Mouse (Mus musculus): ENCODE results near the gene Snai1.

Gene Snai1

DNA sequence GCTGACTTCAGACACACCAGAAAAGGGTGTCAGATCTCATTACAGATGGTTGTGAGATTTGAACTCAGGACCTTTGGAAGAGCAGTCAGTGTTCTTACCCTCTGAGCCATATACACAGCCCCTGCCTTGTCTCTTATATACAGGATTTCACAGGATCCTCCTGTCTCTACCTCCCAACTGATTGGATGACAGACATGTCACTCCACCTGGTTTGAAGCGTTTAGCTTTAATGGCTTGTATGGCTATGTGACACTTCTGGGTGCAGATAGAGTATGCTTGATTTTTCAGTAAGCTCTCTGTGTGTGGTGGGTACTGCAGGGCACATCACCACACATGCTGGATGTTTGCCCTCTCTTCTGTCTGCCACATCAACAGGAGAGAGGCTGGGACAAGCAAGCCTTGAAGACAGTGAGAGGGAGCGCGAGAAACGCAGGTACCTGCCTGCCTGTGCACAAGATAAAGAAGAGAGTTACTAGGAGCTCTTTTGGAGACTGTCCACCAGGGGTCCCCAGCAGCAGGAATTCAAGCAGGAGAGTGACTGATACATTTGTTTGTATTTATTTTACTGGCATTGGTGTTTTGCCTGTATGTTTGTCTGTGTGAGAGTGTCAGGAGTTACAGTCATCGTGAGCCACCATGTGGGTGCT is 18.3 kb upstream of the Snai1 start:
- DNase-seq (ENCODE audit: low read depth, low spot score) = peak; percentile 52

DNA sequence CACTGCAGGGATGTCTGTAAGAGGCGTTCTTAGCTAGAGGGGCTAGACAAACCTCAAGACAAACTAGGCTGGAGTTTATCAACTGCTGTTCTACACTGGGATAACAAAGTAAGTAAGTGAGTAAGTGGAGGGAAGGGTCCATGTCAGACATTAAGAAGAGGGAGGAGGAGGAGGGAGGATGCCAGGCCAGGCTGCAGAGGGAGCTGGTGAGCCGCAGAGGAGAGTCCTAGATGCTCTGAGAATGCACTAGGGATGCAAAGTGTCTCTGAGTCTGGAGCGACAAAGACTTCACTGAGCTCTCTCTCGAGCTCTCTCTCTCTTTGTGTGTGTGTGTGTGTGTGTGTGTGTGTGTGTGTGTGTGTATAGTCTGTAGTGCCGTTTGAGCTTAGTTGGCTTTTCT is 9.7 kb upstream of the Snai1 start:
- DNase-seq (ENCODE audit: low read depth, low spot score) = peak; percentile 43

DNA sequence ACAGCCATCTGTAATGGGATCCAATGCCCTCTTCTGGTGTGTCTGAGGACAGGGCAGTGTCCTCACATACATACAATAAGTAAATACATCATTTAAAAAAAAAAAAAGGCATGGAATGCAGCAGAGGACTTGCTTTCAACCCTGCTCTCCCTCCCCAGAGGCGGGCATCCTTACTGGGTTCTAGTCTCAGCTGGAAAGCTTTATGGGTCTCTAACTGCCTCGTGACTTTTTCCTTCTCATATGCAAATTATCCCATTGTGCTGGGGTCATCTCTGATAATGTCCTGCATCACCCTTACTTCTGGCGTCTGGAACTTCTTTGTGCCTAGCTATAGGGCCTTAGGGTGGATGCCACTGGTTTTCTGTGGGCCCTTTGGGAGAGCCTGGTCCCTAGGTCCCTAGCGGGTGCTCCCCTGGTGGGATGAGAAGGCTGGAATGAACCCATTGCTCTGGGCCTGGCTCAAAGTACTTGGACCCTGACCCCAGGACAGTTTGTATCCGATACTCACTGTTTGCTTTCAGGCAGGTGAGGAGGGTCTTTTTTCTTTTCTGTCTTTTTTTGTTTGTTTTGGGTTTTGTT is 8.0 kb upstream of the Snai1 start:
- no peak for DNase-seq (ENCODE audit: low read depth, low spot score)

DNA sequence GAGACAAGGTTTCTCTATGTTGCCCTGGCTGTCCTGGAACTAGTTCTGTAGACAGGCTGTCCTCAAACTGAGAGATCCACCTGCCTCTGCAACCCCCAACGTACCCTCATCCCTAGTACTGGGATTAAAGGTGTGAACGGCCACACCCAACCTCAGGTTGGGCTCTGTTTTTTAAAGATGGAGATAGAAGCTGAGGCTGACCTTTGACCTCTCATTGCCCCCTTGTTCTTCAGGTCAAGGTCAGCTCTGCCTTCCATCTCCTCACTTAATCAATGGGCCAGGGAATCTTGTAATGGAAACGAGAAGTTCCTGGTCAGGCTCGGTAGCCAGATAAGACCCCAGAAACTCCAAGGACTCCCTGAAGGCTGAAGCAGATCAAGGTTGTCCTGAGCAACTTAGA is 7.5 kb upstream of the Snai1 start:
- DNase-seq (ENCODE audit: low read depth, low spot score) = no peak

DNA sequence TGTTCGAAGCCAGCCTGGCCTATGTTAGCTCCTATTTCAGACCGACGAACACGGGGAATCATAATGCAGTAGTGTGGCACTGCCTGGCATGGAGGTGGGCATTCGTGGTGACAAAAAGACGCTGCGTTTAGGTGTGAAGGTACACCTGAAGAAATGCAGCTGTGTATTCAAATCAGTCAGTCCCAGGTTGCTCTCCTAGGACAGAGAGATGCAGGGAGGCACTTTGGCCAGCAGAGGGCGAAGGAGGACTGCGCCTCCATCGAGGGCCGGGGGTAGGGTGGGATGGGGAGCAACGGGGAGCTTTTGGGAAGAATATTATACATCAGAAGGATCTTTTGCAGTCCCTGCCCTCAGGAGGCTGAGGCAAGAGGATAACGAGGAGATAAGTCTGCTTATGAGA is 5.9 kb upstream of the Snai1 start:
- peak; percentile 58 for DNase-seq (ENCODE audit: low read depth, low spot score)

DNA sequence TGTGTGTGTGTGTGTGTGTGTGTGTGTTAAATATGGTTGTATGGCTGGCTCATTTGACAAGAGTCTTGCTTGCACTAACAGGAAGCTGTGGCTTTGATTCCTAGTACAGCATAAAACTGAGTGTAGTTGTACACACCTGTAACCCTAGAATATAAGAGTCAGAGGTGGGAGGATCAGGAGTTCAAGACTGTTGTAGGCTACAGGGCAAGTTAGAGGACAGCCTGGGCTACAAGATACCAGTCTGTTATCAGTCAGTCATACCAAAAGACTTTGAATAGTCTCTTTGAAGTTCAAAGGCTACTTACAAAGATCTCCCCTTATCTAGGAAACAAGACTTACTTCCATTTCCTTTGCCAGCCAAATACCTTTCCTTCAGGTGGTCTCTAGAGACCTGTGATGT is 4.1 kb upstream of the Snai1 start:
- DNase-seq (ENCODE audit: low read depth, low spot score) = no peak

DNA sequence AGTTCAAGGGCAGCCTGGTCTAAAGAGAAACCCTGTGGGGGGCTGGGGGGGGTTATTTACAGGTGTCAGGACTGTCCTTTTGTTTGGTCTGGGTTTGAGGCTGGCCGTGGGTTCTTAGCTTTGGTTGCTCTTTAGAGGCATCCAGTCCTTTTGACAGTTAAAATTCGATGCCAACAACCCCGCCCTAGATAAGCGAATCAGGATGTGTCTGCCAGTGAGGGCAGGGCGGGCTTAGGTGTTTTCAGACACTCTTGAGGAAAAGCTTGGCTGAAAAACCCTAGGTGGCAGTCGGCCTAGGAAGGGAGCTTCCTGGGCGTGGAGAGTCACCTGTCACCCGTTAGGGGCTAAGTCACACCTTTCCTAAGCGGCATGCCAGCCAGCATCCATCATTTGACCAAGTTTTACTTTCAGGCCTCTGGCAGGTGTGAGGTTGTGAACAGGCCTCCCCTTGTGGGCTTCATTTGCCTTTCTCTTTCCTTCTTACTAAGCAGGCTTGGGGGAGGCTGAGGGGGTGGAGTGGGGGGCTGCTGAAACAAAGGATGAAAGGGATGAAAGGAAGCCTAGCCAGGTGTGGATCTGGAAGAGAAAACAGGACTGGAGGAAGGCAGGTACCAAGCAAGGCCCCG is 1.6 kb upstream of the Snai1 start:
- peak; percentile 57 for DNase-seq (ENCODE audit: low read depth, low spot score)

DNA sequence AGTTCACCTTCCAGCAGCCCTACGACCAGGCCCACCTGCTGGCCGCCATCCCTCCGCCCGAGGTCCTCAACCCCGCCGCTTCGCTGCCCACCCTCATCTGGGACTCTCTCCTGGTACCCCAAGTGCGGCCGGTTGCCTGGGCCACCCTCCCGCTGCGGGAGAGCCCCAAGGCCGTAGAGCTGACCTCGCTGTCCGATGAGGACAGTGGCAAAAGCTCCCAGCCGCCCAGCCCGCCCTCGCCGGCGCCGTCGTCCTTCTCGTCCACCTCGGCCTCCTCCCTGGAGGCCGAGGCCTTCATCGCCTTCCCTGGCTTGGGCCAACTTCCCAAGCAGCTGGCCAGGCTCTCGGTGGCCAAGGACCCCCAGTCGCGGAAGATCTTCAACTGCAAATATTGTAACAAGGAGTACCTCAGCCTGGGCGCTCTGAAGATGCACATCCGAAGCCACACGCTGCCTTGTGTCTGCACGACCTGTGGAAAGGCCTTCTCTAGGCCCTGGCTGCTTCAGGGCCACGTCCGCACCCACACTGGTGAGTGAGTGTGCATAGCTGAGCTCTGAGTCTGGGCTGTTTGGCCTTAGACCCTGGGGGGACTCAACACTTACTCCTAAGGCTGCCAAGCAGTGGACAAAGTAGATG is 794 bp downstream of the Snai1 start:
- DNase-seq (ENCODE audit: low read depth, low spot score) = no peak

DNA sequence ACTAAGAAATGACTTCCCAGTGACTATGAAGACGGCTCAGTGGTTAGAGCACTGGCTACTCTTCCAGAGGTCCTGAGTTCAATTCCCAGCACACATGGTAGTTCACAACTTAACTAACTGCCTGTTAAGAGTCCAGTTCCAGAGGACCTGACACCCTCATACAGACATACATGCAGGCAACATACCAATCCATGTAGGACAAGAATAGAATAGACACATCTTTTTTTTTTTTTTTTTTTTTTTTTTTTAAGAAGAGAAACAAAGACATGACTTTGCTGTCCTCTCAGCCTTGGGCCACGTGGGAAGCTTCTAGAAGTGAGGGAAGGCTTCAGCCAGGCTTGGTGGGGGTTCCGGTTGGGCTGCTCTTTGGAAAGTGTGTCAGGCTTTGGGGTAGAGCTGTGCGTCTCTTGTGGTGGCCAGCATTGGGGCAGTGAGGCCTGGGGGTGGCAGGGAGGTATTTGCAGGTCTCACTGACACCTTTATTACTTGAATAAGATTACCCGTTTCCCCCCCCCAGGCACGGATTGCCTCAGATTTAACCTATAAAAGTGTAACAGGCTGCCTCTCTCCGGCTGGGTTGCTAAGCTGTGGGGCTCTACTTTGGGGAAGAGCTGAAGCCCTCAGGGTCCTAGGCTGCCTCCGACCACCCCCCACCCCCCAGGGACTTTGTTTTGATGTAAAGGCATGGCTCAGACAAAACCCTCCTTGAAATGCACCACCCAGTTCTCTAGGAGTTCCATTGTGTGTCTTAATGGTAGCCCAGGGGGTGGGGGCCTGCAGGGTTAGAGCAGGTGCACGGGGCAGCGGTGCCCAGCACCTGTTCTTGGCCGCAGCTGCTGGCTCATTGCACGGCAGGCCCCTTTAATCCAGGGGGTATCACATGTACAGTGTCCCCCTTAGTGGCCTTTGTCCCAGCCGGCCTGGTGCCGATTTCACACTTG is 1.8 kb downstream of the Snai1 start:
- no peak for DNase-seq (ENCODE audit: low read depth, low spot score)

DNA sequence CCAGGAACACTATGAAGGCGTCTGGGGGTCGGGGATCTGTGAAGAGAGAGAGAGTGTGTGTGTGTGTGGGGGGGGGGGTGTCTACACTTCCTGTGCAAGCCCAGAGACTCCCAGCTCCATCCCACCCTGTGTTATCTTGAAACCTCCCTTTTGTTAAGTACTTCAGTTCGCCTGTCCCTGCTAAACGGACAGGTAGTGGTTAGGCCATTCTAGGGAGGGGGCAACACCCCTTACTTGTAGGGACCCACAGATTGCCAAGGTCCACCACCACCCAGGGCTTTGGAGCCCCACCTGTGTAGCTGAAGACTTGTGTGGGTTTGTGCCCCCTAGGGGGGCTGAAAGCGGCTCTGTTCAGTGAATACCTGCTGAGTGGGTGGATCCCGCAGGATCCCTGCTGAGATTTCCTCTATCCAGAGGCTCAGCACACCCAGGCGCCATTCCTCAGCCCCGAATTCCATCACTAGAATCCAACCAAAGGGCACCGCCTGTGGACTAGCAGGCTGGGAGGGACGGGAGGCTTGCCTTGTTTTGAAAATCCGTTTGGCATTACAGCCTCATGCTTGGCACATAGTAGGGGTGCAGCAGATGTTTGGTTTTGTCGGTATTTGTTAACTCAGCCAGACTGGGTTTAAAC is 2.6 kb downstream of the Snai1 start:
- no peak for DNase-seq (ENCODE audit: low read depth, low spot score)

DNA sequence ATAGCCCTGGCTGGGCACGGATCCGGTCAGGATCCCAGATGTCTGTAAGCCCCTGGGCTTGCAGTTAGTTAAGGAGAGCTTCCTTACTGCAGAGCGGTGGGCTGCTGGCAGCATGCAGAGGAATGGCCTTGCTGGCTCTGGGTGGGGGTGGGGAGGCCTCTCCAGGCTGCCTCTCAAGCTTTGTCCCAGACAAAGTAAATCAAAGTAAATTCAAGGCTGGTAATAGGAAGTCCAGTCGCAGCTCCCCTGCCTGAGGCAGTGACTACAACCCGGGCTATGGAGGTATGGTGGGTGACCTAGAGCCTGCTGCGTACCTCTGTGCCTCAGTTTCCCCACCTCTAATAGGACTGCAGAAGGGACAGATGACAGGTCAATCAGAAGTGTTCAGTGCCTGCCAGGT is 3.3 kb downstream of the Snai1 start:
- DNase-seq (ENCODE audit: low read depth, low spot score) = no peak

DNA sequence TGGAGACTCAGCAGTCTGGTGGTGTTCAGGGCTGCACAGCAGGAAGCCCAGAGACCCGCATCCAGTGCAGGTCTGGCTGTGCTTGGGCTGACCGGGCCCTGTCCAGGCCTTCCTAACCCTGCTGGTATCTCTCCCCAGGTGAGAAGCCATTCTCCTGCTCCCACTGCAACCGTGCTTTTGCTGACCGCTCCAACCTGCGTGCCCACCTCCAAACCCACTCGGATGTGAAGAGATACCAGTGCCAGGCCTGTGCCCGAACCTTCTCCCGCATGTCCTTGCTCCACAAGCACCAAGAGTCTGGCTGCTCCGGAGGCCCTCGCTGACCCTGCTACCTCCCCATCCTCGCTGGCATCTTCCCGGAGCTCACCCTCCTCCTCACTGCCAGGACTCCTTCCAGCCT is 3.8 kb downstream of the Snai1 start:
- DNase-seq (ENCODE audit: low read depth, low spot score) = no peak

DNA sequence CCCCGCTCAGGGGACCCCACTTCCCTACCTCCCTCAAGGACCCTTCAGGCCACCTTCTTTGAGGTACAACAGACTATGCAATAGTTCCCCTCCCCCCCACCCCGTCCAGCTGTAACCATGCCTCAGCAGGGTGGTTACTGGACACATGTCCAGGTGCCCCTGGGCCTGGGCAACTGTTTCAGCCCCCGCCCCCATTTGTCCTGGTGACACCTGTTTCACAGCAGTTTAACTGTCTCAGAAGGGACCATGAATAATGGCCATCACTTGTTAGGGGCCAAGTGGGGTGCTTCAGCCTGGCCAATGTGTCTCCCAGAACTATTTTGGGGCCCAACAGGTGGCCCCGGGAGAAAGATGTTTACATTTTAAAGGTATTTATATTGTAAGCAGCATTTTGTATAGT is 4.4 kb downstream of the Snai1 start:
- no peak for DNase-seq (ENCODE audit: low read depth, low spot score)

DNA sequence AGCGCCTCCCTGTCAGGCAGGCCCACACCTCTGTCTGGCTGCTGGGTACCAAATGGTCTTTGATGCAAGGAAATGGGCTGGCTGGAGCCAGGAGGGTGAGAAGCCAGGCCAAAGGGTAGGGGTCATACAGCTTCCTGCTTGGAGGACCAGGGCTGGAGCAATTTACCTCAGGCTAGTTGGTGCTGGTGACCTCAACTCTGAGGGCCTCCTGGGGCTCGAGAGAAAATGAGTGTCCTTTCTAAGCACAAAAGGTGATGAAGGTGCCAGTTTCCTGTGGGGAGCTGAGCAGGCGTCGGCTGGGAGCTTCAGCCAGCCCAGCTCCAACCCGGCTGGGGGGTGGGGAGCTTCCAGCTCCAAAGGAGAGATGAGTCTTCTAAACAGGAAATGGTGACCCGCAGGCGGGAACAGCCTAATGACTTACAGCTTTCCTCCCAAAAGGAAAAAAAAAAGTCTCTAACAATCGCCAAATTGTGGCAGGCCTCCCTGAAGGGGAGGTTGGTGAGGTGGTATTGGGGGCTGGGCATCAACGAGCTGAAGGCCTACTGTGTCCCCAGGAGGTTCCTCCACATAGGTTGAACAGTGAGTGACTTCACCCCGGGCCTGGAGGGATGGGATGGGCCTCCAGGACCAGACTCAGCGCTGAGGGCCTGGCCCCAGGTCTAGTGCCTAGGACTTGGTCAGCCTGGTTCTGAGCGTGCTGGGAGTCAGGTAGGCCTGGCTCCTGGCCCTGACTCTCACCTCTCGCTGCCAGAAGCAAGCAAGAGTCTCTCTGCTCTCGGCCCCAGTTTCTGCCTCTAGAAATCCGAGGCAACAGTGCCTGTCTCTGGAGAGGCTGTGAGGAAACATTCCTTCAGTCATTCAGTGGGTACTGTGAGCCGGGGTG is 5.4 kb downstream of the Snai1 start:
- no peak for DNase-seq (ENCODE audit: low read depth, low spot score)

DNA sequence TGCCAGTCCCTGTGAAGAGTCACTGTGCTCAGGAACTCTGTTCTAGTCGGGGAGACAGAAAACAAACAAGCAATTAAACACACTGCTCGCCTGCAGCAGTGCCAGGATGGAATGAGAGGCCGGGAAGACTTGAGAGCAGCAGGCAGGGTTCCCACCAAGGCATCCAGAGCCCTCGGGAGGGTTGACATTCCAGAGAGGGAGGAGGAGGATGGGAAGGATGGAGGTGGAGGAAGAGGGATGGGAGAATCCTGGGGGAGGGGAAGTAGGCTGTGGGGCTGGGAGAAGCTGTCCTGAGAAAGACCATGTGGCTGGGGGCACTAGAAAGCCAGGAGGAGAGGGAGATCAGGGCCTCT is 6.0 kb downstream of the Snai1 start:
- no peak for DNase-seq (ENCODE audit: low read depth, low spot score)

DNA sequence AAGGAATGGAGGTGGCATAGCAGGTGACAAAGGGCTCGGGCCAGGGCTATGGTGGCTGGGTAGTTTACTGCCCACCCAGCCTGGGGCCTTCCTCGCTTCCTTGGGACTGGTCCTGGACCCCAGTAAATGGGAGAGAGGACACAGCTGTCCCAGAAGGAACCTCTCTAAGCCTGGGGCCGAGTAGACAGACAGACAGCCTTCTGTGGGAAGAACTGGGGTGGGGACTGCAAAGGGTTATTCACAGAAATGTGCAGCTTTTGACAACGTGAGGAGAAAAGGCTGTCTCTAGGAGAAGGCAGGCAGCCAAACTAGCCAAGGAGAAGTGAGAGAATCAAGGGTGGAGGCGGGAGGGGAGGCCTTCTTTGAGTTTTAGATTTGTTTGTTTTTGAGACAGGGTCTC is 6.5 kb downstream of the Snai1 start:
- no peak for DNase-seq (ENCODE audit: low read depth, low spot score)

DNA sequence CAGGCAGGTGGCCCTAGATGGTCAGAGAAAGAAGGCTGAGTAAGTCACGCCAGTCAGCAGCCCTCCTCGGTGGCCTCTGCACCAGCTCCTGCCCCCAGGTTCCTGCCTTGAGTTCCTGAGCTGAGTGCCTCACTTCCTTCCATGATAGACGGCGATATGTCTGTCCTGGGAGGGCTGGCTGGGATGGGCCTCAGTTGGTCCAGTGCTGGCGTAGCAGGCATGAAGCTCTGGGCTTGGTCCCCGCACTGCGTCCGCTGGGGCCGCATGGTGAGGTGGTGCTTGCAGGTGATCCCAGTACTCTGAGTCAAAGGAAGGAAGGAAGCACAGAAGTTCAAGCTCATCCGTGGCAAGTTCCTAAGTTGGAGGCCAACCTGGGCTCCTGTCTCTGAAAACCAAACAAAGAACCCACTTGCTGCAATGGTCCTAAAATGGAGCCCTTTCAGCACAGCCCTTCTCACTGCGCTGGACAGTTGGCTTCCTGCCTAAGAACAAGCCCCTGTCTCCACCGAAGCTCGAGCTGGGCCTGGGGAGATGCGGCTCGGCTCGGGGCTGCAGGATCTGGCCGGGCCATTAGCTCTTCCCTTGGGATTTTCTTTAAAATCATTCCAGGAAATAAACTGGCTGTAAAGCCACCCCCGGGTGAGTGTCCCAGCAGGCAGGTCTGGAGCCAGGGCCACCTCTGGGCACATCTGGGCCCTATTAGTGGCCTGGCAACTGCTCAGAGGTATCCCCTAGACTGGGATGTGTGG is 8.6 kb downstream of the Snai1 start:
- DNase-seq (ENCODE audit: low read depth, low spot score) = no peak

DNA sequence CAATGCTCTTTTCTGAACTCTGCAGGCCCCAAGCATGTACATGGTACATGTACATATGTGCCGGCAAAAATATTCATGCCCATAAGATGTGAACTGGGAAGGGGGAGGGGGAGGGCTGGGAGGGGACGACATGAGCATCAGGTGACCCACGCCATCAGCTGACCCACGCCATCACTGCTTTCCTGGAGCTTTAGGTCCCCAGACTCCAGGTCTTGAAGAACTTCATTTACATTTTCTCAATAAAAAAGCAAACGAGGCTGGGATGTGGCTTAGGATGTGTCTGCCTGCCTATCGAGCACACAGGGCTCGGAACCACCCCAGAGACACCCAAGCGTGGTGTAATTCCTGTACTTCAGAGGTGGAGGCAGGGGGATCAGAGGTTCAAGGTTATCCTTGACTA is 9.4 kb downstream of the Snai1 start:
- no peak for DNase-seq (ENCODE audit: low read depth, low spot score)

DNA sequence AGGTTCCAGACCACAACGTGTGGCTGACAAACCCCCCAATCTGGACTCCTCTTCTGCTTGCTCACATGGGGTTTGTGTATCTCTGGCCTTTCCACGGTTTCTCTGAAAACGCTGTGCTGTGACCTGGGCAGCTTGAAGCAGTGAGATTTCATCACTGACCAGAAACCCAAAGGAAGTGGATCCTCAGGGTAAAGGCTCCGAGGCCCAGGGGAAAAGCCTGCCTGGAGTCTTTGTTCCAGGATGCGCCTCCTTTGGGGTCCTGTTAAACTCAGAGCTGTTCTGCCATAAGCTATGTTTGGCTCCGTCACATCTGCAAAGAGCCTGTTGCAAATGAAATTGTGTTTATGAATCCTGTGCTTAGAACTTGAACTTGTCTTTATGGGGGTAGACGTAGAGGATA is 11.0 kb downstream of the Snai1 start:
- no peak for DNase-seq (ENCODE audit: low read depth, low spot score)

DNA sequence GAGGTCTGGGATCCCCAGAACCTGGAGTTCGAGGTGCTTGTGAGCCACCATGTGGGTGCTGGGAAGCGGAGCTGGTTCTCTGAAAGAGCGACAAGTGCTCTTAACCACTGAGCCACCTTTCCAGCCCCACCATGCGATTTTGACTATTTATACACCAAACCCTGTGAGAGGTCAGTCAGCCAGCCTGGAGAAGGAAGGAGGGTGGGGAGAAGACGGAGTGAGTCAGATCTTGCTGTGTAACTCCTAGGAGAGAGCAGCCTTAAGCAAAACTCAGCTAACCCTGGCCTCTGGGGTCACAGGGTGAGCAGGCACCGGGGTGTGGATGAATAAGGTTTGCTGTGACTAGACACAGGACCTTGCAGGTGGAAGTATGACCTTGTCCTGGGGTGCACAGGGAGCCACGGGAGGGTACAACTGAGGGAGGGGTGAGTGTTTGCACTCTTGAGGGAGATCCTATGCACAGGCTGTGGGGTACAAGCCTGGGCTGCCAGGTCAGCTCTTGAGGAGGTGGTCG is 12.4 kb downstream of the Snai1 start:
- DNase-seq (ENCODE audit: low read depth, low spot score) = no peak
